Mouse (Mus musculus): ENCODE measurements around the gene Colgalt1.

Gene Colgalt1

DNA sequence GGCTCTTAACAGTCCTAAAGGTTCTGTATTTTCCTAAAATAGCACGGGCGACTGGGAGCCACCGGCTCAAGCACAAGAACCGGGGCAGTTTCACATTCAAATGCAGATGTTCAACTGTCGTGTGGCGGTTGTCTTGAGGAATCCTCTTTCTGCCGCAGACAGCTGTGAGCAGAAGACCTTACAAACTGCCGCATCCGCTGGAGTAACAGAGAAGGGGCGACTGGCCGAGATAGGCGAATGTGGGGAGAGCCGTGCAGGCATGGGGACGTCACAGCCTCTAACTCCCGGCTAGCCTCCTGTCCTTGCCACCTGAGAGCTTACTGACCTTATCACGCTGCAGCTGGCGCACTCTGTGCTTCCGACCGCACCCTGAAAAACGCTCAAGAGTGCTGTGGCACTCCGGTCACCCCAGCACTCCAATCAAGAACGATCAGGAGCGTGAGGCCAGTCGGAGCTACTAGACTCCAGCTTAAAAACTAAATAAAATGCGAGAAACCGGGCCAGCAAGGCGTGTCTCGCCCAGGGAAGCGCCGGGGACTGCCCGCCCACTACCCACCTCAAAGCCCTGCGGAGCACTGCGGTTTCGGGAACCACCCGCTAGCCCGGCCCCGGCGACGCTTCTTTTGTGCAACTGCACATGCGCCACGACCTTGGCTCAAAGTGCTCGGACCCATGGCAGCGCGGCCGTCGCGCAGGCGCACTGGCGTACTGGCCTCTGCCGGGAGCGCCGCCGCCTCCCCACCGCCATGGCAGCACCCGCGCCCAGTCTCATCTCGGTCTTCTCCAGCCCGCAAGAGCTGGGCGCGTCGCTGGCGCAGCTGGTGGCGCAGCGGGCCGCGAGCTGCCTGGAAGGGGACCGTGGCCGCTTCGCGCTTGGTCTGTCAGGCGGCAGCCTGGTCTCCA lies 19.1 kb upstream of the Colgalt1 start, which contains the start of gene Pgls:
Gene Pgls, plus strand, starts transcription at position 706 of the 903 bp plus-strand sequence.
- peak; percentile 81 for DNase-seq (ENCODE audit: low spot score)

DNA sequence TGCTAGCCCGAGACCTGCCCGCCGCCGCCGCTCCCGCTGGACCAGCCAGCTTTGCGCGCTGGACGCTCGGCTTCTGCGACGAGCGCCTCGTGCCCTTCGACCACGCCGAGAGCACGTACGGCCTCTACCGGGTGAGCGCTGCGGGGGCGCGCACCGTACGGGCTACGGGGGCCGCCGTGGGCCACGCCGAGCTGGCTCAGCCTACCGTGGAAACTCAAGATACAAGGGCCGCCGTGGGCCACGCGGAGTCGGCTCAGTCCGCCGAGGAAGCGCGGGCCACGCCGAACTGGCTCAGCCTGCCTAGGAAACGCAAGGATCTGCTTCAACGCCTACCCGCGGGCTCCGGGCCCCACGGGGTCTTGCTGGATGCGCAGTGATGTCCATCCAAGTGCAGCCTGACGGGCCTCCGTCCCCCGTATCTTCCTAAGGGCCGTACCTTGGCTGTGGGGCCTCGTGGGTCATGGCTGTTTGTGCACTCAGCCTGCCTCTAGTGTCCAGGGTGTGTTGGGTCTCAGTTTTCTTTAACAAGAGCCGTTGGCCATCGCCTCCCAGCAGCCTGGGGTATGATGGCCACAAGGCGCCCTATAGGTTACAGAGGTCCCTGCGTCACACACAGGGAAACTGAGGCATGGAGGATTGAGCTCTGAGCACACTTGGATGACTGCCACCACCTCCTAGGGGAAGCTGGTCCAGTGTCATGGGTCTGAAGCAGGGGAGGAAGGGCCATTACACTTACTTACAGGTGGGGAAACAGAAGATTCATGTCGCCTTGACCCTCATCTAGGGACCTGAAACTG lies 18.2 kb upstream of the Colgalt1 start:
- peak; percentile 54 for DNase-seq (ENCODE audit: low spot score)

GRCm38 (mm10) chr8:71593556-71594323 lies 17.1 kb upstream of the Colgalt1 start:
- DNase-seq (ENCODE audit: low spot score): no peak

DNA sequence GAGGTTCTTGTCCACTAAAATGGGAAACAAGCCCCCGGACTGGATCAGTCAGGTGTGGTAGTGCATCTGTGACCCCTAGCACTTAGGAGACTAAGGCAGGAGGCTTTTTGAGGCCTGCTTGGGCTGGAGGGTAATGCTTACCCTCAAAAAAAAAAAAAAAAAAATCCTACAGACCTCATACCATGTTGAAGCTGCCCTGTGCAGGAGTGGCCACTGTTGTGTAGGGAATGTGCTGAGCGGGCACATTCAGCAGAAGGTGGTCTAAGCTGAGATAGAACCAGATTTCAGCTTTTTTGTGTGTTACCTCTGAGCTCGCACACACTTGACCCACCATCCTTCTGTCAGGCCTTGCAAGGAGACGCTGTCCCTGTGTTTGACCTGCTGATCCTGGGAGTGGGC lies 16.5 kb upstream of the Colgalt1 start:
- no peak for DNase-seq (ENCODE audit: low spot score)

DNA sequence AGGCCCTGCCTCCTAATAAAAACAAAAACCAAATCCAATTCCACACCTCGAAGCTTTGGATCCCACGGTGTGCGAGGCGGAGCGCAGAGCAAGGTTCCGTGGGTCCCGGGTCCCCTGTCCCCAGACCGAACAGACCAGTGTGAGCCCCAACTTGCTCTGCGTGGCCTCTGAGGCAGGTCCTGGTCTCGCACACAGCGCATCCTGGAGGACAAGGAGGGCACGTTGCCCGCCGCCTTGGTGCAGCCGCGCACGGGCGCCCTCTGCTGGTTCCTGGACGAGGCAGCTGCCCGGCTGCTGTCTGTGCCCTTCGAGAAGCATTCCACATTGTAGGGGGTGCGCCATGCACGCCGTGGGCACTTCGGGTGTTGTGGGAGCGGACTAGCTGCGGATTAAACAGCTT lies 14.9 kb upstream of the Colgalt1 start:
- peak; percentile 87 for DNase-seq (ENCODE audit: low spot score)

GRCm38 (mm10) chr8:71596384-71596783 lies 14.4 kb upstream of the Colgalt1 start:
- DNase-seq (ENCODE audit: low spot score): no peak

GRCm38 (mm10) chr8:71596798-71597197 lies 14.0 kb upstream of the Colgalt1 start:
- DNase-seq (ENCODE audit: low spot score): no peak

- DNase-seq (ENCODE audit: low spot score): no peak
Measured at GRCm38 (mm10) chr8:71597451-71597850, 13.3 kb upstream of the Colgalt1 start, which contains the start of gene Fam129c. Fam129c (plus strand) TSS chr8:71597648.

- DNase-seq (ENCODE audit: low spot score): no peak
Measured at GRCm38 (mm10) chr8:71598375-71598774, 12.4 kb upstream of the Colgalt1 start.

DNA sequence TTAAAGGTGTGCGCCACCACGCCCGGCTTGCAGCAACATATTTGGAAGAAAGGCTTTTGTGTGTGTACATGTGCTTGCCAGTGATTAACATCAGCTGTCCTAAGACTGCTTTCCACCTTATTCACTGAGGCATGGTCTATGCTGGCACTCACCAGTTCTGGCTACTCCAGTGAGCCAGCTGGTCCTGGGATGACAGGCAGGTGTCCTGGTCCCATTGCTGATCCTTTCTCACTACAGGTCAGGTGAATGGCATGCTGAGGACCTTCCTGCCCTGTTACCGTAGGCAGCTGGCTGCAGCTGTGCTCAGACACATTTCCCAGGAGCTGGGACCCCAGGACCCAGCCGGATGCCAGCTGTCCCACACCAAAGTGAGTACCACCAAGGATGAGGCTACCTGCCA lies 12.0 kb upstream of the Colgalt1 start:
- DNase-seq (ENCODE audit: low spot score): no peak

DNA sequence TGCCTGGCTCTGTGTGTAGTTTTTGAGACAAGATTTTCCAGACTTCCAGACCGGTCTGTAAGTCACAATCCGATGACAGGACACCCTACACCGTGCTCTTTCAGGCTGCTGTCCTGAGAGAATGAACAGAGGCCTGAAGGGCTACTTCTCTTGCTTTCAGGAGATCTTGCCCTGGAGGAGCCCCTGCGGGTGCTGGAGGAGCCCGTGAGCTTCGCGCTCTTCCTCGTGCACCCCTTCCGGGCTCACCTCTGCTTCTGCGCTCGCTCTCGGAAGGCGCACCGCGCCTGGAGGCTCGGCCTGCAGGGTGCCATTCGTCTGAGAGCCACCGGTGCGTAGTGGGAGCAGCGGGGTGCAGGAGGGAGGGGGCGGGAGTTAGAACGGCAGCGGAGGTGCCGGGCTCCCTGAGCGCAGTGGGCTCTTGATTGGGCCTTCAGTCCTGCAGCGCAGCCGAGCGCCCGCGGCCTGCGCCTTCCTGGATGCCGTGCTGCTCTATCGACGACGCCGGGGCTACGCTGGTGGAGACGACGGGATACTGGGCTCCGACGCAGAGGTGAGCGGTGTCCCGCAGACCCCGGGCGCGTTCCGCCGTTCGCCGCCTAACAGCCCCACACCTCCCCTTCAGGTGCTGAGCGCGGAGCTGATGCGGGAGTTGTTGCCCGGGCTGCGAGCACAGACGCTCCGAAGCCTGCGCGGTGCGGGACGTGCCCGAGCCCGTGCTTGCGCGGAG lies 8.7 kb upstream of the Colgalt1 start:
- DNase-seq (ENCODE audit: low spot score): peak; percentile 22

- DNase-seq (ENCODE audit: low spot score): no peak
Measured at GRCm38 (mm10) chr8:71602666-71603334, 8.0 kb upstream of the Colgalt1 start.

GRCm38 (mm10) chr8:71604021-71604420 lies 6.8 kb upstream of the Colgalt1 start:
- DNase-seq (ENCODE audit: low spot score): no peak

DNA sequence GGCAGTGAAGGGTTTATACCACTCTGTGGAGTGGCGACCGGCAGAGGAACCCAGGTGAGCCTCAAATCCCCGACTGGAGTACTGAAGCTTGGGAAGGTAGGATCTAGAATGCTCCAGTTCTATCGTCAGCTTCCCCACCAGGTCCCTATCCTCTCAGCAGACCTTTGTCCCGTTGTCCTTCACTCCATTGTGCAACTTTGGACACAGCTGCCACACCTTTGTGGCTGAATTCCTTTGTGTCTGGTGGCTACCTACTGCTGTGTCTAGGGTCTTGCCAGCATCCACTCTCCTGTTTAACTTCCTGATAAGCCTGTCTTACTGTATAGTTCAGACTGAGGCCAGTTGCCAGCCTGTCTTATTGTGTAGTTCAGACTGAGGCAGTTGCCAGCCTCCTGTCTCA lies 1.3 kb downstream of the Colgalt1 start:
- no peak for DNase-seq (ENCODE audit: low spot score)

- DNase-seq (ENCODE audit: low spot score): no peak
Measured at GRCm38 (mm10) chr8:71613418-71613817, 2.6 kb downstream of the Colgalt1 start.

DNA sequence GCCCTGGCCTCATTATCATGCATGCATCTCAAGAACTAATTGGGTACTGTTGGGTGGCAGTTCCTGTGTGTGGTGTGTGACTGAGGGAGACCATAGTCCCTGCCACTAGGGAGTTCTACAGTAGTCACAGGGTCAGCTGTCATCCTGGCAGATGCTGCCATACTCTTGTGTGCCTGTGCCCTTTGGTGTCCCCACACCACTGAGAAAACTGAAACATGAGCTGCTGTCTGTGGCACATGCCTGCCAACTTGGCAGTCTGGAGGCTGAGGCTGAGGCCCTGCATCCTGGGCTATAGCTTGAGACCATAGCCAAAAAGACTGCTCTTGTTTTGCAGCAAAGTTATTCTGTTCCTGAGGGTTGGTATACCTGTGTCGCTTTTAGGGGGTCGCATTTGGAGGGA lies 9.0 kb downstream of the Colgalt1 start:
- no peak for DNase-seq (ENCODE audit: low spot score)

DNA sequence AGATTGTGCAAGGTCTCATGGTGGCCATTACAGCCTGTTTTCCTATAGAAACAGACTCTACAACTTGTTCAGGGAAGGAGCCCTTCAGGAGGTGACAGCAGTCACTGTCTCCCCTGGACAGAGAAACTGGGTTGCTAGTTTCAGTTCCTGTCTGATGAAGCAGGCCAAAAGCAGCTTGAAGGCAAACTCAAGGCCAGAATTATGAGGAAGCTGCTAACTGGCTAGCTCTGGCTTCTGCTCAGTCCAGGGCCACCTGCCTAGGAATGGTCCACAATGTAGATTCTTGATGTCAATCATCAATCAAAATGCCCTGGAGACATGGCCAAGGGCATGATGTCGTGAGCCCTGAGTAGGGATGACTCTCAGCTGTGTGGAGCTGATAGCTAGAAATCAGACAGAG lies 14.3 kb downstream of the Colgalt1 start:
- DNase-seq (ENCODE audit: low spot score): no peak

DNA sequence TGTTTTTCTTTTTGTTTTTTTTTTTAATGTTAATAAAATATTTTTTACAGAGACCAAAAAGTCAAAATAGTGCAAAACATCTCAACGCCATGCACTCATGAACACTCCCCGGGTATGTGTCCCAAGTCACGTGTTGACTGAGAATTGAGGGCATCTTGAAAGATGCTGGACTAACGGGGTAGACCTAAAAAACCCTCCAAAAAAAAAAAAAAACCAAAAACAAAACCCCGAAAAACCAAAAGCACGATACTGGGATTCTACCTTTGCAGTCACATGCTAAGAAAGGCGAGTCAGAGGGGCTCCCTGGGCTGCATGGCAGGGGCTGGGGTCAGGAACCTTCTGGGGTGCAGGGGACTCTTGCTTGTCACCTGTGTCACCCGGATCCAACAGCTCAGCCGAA lies 16.0 kb downstream of the Colgalt1 start:
- no peak for DNase-seq (ENCODE audit: low spot score)

GRCm38 (mm10) chr8:71627265-71628099 lies 16.7 kb downstream of the Colgalt1 start:
- DNase-seq (ENCODE audit: low spot score): no peak
